Mouse (Mus musculus): ENCODE measurements at regions not wholly inside any gene's neighbourhood (a gene's known extent, or its start where the extent isn't known, plus 50 kb on each side); places are given as distances from the start of the nearest gene placed in this dataset.

- DNase-seq (ENCODE audit: extremely low read depth, low read depth) = no peak
These were observed 131.2 kb upstream of the Tle1 start for GRCm38 (mm10) chr4:72331882-72332281.

- no peak for DNase-seq (ENCODE audit: extremely low read depth, low read depth)
These were observed 128.3 kb upstream of the Tle1 start for GRCm38 (mm10) chr4:72329026-72329390.

- no peak for DNase-seq (ENCODE audit: extremely low read depth, low read depth)
These were observed 127.7 kb upstream of the Tle1 start for GRCm38 (mm10) chr4:72328282-72329025.

GRCm38 (mm10) chr4:72324913-72325312, 124.2 kb upstream of the Tle1 start:
- no peak for DNase-seq (ENCODE audit: extremely low read depth, low read depth)

GRCm38 (mm10) chr4:72285112-72285675, 84.5 kb upstream of the Tle1 start:
- DNase-seq (ENCODE audit: extremely low read depth, low read depth) = no peak

- no peak for DNase-seq (ENCODE audit: extremely low read depth, low read depth)
These were observed 49.8 kb upstream of the Tle1 start for GRCm38 (mm10) chr4:72250531-72250930.
